Mouse (Mus musculus) C2C12 (cell line): Measurements from ENCODE around the gene Slc7a11. TPM values are rescaled to one million over a fixed set of nuclear protein-coding genes. Genes with fewer than 3 reads are reported as not detected.

Source experiments
- H3K27me3 ChIP-seq: one replicate; pipeline ENCODE4 v1.6.1; 2011; ENCODE audit not compliant: control insufficient read depth, insufficient read depth, insufficient read length
- H3K36me3 ChIP-seq: one replicate; pipeline ENCODE4 v1.6.1; 2011; ENCODE audit not compliant: control insufficient read depth, insufficient read depth
- H3K4me3 ChIP-seq: one replicate; pipeline ENCODE4 v1.5.1; 2011; ENCODE audit warnings: mild to moderate bottlenecking, control low read depth; ENCODE audit not compliant: poor library complexity, insufficient read depth, severe bottlenecking
- H3K79me2 ChIP-seq: one replicate; pipeline ENCODE4 v1.6.1; 2011; ENCODE audit not compliant: control insufficient read depth, insufficient read depth
- H3K79me3 ChIP-seq: one replicate; pipeline ENCODE4 v1.6.1; 2011; ENCODE audit warnings: low read depth, control low read depth
- H3ac ChIP-seq: one replicate; pipeline ENCODE3; 2011; ENCODE audit warnings: low read depth; ENCODE audit not compliant: control insufficient read depth, insufficient read length
- CEBPB ChIP-seq: IDR thresholded peaks from one replicate; pipeline ENCODE4 v1.6.1; 2011; ENCODE audit warnings: low read depth, mild to moderate bottlenecking, control low read depth, moderate library complexity
- CTCF ChIP-seq: IDR thresholded peaks from one replicate; pipeline ENCODE4 v1.5.1; 2011; ENCODE audit not compliant: control insufficient read depth, insufficient read depth, insufficient read length
- FOSL1 ChIP-seq: IDR thresholded peaks from one replicate; pipeline ENCODE4 v1.8.0; 2011; ENCODE audit warnings: mild to moderate bottlenecking, low read length; ENCODE audit not compliant: poor library complexity, insufficient read depth, severe bottlenecking
- MAX ChIP-seq: IDR thresholded peaks from one replicate; pipeline ENCODE4 v1.6.1; 2011; ENCODE audit warnings: mild to moderate bottlenecking, control low read depth
- MYOD1 ChIP-seq: IDR thresholded peaks from one replicate; pipeline ENCODE4 v1.6.1; 2011; ENCODE audit warnings: low read depth; ENCODE audit not compliant: control insufficient read depth, insufficient read length
- MYOG ChIP-seq: IDR thresholded peaks from one replicate; pipeline ENCODE4 v1.6.1; 2011; ENCODE audit not compliant: control insufficient read depth, insufficient read length; ENCODE audit errors: extremely low read depth
- USF1 ChIP-seq: IDR thresholded peaks from one replicate; pipeline ENCODE4 v1.6.1; 2011; ENCODE audit warnings: low read depth, mild to moderate bottlenecking, control low read depth, moderate library complexity
- polyA plus RNA-seq: library from polyadenylated mRNA; unstranded; fragments of >200 nt; fragmentation: generic; extraction: Trizol; gene quantifications from one replicate; pipeline ENCODE4 v1.2.1, GENCODE M21; 2012; ENCODE audit warnings: missing spikeins

The Slc7a11 gene
- polyA plus RNA-seq, 1 experiment: 3.1 TPM

DNA sequence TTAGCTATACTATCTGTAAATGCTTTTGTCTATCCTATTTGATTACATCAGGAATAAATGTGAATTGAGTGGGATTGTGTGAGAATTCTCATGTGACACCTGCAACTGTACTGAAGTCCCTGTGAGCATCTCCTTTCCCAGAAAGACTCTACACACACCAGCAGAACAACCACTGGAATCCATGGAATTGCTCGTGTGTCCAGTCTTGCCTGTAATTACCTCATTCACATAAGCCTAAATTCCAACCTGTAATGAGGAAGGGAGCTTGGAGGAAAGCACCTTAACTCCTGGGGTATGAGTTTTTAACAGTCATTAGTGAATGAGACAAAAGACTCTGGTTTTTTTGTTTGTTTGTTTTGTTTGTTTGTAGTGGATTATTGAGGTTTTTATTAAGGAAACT lies 12.6 kb upstream of the Slc7a11 start:
- Histone ChIP-seq H3K27me3 (no peaks in the 10 kb centered on the region), H3ac (no peak overlapping the region), H3K79me2 (no peaks in the 10 kb centered on the region), H3K4me3 (no peak overlapping the region), H3K79me3 (no peaks in the 10 kb centered on the region), H3K36me3 (no peaks in the 10 kb centered on the region)
- TF ChIP-seq CTCF (no peak), MYOG (no peak), MYOD1 (no peak), CEBPB (no peak), USF1 (no peak), MAX (no peak)

DNA sequence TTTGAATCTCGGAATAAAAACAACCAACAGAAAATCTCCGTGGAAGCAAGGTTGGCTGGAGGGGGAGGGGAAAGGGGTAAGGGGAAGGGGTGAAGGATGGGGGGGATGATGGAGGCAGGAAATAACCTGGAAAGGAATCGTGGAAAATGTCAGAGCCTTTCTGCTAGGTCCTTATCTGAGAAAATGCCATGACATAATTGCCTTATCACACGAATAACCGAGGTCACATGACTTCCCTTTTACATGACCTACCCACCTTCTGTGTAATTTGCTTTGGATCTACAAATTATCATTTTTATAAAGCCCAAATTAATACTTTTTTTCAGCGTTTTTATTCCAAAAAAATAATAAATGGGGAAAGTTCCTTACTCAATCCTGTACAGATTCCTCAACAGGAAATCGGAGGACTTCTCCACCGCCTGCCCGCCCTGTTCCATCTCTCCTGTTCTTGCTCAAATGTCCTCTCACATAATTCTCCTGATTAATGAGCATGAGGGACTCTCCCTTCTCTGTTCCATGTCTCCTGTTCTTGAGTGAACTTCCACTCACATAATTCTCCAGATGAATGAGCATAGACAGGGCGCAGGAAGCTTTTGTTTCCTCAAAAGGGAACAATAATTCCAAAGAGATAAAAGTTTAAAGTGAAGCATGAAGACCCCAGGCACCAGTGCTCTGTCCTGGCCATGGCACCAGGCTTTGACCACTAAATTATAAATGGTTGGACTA lies 1.8 kb upstream of the Slc7a11 start:
- Histone ChIP-seq H3K27me3 (no peaks in the 10 kb centered on the region), H3ac (no peak overlapping the region), H3K79me2 (no peaks in the 10 kb centered on the region), H3K79me3 (no peaks in the 10 kb centered on the region), H3K4me3 (no peak overlapping the region), H3K36me3 (no peaks in the 10 kb centered on the region)
- peak; percentile 20 for TF ChIP-seq USF1
- no peak for TF ChIP-seq CEBPB
- no peak for TF ChIP-seq MYOG
- TF ChIP-seq FOSL1: no peak
- no peak for TF ChIP-seq MYOD1

DNA sequence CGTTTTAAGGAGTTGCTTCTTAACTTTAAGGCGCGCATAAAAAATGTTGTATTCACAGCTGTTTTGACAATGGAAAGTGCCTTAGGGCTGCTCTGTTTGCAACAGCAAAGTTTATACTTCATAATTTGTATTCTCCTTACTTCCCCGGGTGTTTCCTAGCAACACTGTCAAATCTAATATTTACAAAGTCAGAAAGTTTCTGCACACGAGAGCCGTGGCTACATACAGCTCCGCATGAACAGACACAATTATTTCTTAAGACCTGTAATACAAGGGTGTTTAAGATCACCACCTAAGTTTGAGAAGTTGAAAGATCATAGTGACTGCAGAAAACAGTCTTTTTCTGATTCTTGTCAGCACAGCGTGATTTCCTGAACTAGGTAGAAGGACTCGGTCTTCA lies 528 bp upstream of the Slc7a11 start:
- TF ChIP-seq MYOD1 (no peak), CEBPB (no peak), MYOG (no peak), CTCF (no peak), FOSL1 (no peak), USF1 (no peak), MAX (no peak)
- Histone ChIP-seq H3K36me3 (no peaks in the 10 kb centered on the region), H3ac (no peak overlapping the region), H3K79me2 (no peaks in the 10 kb centered on the region), H3K27me3 (no peaks in the 10 kb centered on the region), H3K4me3 (no peak overlapping the region), H3K79me3 (no peaks in the 10 kb centered on the region)

DNA sequence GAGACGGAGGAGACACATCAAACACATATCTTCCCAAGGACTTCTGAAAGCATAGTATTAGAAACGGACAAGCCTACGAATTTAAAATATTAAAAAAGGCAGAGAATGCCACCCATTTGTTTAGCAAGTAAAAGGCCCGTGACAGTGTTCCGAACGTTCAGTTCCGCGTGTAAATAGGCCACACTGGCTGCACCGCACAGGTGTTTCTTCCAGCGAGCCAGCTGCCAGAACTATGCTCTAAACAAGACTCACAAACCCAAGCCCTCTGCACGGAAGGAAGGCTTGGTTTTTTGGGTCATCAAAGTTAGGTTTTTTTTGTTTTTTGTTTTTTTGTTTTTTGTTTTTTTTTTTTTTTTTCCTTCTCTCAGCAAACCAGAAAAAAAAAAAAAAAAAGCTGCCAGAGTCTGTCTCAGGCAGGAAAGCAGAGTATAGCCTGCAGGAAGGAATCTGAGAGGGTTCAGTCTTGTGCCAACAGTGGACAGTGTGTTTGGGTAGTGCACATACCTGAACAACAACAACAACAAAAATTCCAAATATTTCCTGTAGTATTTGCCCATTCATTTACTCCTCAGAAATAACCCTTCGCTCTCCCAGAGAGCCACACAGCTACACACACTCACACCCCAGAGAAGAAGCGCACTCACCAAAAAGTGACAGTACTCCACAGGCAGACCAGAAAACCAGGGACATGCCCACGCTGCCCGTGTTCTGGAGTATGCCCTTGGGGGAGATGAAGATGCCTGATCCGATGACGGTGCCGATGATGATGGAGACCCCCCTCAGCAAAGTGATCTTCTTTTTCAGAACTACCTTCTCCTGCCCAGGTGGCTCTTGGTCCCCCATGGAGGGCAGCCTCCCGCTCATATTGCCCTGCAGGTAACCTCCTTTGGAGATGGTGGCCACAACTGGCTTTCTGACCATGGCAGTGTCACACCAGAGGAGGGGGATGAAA lies 797 bp downstream of the Slc7a11 start:
- Histone ChIP-seq H3ac (no peak overlapping the region), H3K36me3 (no peaks in the 10 kb centered on the region), H3K4me3 (no peak overlapping the region), H3K79me2 (no peaks in the 10 kb centered on the region), H3K79me3 (no peaks in the 10 kb centered on the region), H3K27me3 (no peaks in the 10 kb centered on the region)
- no peak for TF ChIP-seq USF1
- no peak for TF ChIP-seq MAX
- no peak for TF ChIP-seq CTCF
- no peak for TF ChIP-seq MYOG
- no peak for TF ChIP-seq CEBPB
- no peak for TF ChIP-seq MYOD1
- no peak for TF ChIP-seq FOSL1

DNA sequence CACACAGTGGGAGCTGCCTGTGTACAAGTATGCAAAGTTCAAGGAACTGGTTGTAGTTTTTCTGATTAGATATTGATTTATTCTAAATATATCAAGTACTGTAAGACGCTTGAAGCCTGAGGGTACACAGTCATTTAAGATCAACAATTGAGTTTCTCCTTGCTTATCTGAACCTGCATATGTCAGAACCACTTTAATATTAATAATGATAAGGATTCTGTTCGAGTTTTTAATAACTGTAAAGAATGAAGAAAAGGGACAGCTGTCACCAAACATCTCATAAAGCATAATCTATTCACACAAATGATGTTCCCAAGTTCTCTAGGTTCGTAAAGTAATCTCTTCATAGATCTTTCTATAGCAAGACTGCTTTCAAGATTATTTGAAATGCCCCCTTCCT lies 2.1 kb downstream of the Slc7a11 start:
- no peaks in the 10 kb centered on the region for H3K79me2 ChIP-seq
- TF ChIP-seq MAX: no peak
- no peak for TF ChIP-seq FOSL1
- no peak for TF ChIP-seq MYOD1
- TF ChIP-seq USF1: no peak
- TF ChIP-seq CEBPB: no peak
- TF ChIP-seq MYOG: no peak
- TF ChIP-seq CTCF: no peak
- H3K4me3 ChIP-seq: no peak overlapping the region
- H3K79me3 ChIP-seq: peaks cover 1% of the 10 kb centered on the region
- no peaks in the 10 kb centered on the region for H3K36me3 ChIP-seq
- no peak overlapping the region for H3ac ChIP-seq
- no peaks in the 10 kb centered on the region for H3K27me3 ChIP-seq

DNA sequence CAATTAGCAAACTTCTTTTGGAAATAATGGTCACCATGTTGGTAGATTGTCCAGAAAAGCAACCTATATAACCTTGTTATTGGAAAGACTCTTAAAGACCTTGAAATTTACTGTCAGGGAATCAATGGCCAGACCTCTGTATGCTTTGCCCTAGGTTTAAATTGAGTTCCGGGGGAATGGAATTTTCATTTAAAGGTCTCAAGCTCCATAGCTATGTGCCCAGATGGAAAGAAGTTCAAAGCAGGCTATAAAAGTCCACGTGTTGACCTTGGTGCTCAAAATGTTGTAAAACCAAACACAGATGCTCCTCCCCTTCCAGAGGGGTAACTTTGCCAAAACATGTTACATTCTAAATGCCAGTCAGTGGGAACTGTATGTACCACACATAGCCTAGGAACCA lies 3.0 kb downstream of the Slc7a11 start:
- TF ChIP-seq MYOG: no peak
- TF ChIP-seq CEBPB: no peak
- no peak for TF ChIP-seq MAX
- TF ChIP-seq CTCF: no peak
- TF ChIP-seq USF1: no peak
- no peak for TF ChIP-seq FOSL1
- no peak for TF ChIP-seq MYOD1
- H3K27me3 ChIP-seq: no peaks in the 10 kb centered on the region
- no peaks in the 10 kb centered on the region for H3K79me2 ChIP-seq
- peaks cover 1% of the 10 kb centered on the region for H3K79me3 ChIP-seq
- no peak overlapping the region for H3K4me3 ChIP-seq
- H3ac ChIP-seq: no peak overlapping the region
- no peaks in the 10 kb centered on the region for H3K36me3 ChIP-seq
